Mouse (Mus musculus) adipocyte (in vitro differentiated cells): ENCODE data around the gene Snrpd2.
"Not testable (repeated sequence)": the region's sequence is repeated elsewhere in the genome, so short reads cannot be mapped to it uniquely, and the experiment has no call there.

Experiments used
- DNase-seq: peaks from one replicate; pipeline ENCODE4 v3.0.0-alpha.2; 2016; ENCODE audit warnings: low spot score

Snrpd2 gene

GRCm38 (mm10) chr7:19148875-19149541 lies 514 bp upstream of the Snrpd2 start, which contains the start of gene Qpctl:
Gene Qpctl, minus strand, starts transcription at chr7:19149291.
- peak; percentile 99 for DNase-seq

DNA sequence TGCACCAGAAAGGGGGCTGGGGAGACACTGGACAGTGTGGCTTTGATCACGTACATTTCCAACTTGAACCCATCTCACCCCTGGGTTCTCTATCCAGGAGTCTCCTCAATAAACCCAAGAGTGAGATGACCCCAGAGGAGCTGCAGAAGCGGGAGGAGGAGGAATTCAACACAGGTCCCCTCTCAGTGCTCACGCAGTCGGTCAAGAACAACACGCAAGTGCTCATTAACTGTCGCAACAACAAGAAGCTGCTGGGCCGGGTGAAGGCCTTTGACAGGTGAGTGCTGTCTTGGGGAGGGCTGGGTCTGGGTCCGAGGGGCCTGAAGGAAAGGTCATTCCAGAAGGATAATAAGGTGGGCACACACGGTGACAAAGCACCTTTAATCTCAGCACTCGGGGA lies 1.6 kb downstream of the Snrpd2 start:
- DNase-seq: not testable (repeated sequence)

GRCm38 (mm10) chr7:19154796-19155195 lies 5.3 kb downstream of the Snrpd2 start:
- no peak for DNase-seq

GRCm38 (mm10) chr7:19155825-19156475 lies 6.4 kb downstream of the Snrpd2 start:
- DNase-seq: peak; percentile 29

GRCm38 (mm10) chr7:19157160-19157800 lies 7.8 kb downstream of the Snrpd2 start:
- DNase-seq: no peak

DNA sequence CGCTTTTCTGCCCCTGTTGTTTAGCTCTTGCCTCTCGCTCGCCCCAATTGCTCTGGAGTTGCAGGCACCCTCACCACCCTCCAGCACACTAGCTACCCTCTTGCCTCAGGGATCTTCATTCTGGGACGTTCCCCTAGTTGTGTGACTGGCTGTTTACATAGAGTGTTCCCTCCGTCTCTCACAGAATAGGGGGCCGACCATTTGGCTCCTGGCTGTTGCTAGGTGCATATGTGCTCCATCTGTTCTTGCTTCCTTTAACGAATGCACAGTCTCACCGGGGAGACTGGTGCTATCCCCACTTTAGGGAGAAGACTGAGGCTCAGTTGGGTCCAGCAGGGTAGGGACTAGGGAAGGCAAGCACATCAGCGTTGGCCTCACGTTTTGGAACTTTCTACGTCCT lies 9.1 kb downstream of the Snrpd2 start:
- DNase-seq: no peak

DNA sequence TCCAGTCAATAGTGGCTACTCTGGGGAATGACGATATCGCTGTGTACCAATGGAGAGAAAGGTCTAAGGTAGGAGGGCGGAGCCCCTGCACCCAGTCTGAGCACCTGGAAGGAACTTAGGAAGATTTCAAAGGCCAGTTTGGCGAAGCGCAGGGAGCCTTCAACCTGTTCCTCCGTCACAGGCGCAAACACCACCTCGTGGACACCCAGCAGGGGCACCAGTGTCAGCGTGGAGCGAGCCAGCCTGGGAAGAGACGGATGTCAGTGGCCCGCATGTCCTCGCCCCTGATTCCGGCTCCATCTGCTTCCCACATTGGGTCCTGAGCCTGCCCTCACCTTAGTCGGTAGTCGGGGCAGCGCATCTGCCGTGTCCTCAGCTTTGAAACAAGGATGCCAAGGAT lies 9.9 kb downstream of the Snrpd2 start:
- DNase-seq: no peak

DNA sequence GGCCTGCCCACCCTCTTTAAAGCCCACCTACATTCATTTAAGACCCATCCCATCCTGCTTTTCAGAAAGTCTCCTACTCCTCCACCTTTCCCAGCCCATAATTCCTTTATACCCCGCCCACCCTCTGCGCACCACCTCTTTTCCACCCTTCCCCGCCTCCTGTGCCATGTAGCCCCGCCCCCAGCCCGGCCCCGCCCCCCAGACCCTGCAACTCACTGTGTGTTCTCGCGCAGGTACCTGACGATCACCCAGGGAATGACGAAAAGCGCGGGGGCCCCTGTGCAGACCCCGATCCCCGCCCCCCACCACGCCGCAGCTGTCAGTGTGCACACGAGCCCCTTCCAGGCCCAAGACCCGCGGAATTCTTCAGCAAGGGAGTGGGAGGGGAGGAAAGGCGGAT lies 10.6 kb downstream of the Snrpd2 start:
- DNase-seq: no peak

DNA sequence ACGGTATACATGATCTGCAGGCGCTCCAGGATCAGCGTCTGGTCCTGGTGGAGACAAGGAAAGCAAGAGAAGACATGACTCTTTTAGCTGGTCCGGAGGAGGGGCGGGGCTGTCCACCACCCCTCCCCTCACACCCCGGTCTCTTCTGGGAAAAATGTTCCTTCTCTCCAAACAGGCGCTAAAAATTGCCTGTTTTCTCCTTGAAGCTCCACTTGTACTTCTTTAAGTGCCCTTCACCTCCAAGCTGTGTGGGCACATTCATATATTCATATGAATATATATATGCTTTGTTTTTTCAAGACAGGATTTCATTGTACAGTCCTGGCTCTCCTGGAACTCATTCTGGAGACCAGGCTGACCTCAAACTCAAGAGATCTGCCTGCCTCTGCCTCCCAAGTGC lies 13.4 kb downstream of the Snrpd2 start:
- no peak for DNase-seq

DNA sequence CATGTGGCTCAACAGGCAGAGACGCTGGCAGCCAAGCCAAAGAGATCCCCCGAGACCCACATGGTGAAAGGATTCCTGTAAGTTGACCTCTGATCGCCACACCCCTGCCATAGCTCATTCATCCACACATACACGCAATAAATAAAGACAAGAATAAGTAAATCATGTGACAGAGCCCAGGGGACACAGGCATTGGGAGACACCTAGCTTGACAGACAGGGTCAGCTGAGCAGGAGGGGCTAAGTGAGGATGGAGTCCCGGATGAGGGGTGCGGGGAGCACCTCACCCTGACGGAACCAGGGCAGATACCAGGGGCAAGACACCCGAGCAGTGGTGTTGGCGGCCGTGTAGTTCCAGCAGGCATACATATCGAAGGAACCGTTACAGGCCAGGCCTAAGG lies 14.2 kb downstream of the Snrpd2 start:
- no peak for DNase-seq

DNA sequence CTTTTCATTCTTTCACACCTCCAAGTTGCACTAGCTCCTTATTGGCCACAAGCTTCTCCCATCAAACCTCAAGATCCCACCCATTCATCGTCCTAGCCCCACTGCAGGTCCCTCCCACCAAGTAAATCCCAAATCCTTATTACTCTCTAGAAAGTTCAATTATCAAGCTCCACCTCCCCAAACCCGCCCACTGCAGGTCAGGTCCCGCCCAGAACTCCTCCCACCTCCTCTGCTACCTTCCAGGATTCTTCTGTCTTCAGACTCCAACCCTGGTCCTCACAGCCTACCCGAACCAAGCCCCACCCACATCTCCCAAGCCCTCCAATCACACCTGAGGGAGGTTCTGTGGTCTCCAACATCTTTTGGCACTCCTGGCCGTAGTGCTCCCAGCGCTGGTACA lies 14.7 kb downstream of the Snrpd2 start:
- no peak for DNase-seq

- DNase-seq: no peak
Measured at GRCm38 (mm10) chr7:19164978-19165377, 15.5 kb downstream of the Snrpd2 start.

GRCm38 (mm10) chr7:19165656-19166423 lies 16.3 kb downstream of the Snrpd2 start, which contains the start of gene Gipr:
Gene Gipr, minus strand, starts transcription at chr7:19166127.
- no peak for DNase-seq

- DNase-seq: no peak
Measured at GRCm38 (mm10) chr7:19166990-19167389, 17.5 kb downstream of the Snrpd2 start.

- no peak for DNase-seq
Measured at GRCm38 (mm10) chr7:19169506-19169905, 20.0 kb downstream of the Snrpd2 start.

- no peak for DNase-seq
Measured at GRCm38 (mm10) chr7:19170142-19170541, 20.6 kb downstream of the Snrpd2 start.

- DNase-seq: no peak
Measured at GRCm38 (mm10) chr7:19171831-19172230, 22.3 kb downstream of the Snrpd2 start.

GRCm38 (mm10) chr7:19172874-19173273 lies 23.4 kb downstream of the Snrpd2 start:
- no peak for DNase-seq

- DNase-seq: no peak
Measured at GRCm38 (mm10) chr7:19175708-19176515, 26.4 kb downstream of the Snrpd2 start, which contains the start of gene Eml2. Gene Eml2, plus strand, starts transcription at chr7:19176421.

GRCm38 (mm10) chr7:19176516-19176947 lies 27.0 kb downstream of the Snrpd2 start:
- DNase-seq: no peak

DNA sequence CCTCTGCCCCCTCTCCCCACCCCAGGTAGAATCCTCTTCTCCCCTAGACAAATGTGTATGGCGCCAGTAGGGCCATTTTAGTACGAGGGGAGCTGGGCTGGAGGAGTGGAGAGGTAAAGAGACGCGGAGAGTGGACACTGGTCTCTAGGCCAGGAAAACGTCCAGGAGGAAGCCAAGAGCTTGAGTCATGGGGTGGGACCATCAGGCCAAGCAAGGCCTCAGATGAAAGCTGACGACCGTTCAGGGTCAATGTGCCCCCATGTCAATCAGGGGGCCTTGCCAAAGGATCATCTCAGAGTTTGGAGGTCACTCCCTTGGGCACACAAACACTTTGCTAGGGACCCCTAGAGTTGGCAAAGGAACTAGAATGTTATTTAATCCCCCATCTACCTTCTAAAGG lies 27.7 kb downstream of the Snrpd2 start:
- no peak for DNase-seq
